Mouse (Mus musculus): ENCODE results near the gene Mpst.

The Mpst gene

GRCm38 (mm10) chr15:78405098-78405497 is 1.1 kb upstream of the Mpst start:
- no peak for DNase-seq

DNA sequence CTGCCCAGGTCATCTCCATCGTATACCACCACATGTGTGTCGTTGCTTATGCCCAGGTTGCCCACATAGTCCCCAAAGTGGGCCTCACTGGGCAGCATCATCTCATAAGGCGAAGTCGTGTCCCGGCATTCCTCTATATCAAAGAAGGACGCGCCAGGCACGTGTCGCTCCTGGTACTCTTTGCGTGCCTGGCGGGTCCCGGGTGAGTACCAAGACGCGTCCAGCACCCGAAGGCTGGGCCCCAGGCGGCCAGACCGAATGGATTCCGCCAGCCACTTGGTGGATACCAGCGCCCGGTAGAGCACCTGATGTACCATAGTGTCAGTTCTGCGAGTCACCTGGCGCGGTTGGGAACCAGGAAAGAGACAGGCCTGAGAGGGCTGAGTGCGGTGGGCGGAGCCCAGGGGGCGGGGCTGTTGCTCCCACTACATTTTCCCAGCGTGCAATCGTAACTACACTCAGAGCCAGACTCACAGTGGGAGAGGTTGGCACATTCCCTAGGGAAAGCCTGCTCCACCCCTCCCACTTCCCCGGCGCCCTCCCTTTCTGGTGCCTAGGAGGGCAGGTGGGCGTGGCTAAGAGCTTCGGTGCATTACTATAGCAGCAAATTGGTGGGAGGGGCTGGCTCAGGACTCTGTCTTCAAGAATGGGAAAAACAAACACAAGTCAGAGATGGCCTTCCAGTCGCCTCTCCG is 552 bp upstream of the Mpst start, which contains the start of gene Tst:
Tst (minus strand) TSS at position 391 of the 695 bp plus-strand sequence.
- peak; percentile 94 to 97 for DNase-seq

DNA sequence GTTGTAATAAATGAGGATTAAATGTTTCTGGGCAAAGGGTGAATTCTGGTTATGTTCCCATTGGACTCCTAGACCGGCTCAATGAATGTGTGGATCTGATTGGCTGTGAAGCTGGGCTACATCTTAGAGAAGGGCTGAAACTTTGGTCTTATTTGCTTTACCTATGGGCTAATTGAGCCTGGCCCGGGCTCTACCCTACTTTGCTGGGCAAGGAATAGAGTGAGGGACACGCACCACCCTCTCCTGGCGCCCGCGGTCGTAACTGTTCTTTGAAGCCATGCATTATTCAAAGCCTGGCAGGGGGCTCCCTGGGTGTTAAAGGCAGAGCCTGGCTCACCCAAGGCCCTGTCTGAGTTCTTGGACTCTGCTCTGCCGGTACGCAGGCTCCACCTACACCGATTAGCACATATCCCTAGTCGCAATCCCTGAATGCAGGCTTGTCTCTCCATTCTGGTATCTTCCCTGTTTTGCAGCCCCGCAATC is 3.4 kb downstream of the Mpst start:
- no peak for DNase-seq

- DNase-seq: no peak
Measured at GRCm38 (mm10) chr15:78413083-78413718, 7.0 kb downstream of the Mpst start.

GRCm38 (mm10) chr15:78413719-78414117 is 7.5 kb downstream of the Mpst start:
- no peak for DNase-seq

DNA sequence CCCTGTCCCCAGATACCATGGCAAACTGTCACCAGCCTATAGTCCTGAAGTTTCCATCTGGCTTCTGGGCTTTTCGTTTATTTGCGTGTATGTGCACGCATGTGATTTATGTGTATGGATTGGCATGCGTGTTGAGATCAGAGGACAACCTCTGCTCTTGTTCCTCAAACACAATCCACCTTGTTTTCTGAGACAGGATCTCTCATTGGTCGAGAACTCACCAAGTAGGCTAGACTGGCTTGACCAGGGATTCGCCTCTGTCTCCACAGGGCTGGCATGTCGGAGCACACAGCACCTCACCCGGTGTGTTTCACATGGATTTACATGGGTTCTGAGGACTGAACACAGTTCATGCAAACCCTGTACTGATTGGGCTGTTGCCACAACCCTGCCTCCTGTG is 7.9 kb downstream of the Mpst start:
- DNase-seq: no peak

- DNase-seq: peak; percentile 59 to 76
Measured at GRCm38 (mm10) chr15:78416937-78417336, 10.7 kb downstream of the Mpst start.

- no peak for DNase-seq
Measured at GRCm38 (mm10) chr15:78420395-78420794, 14.2 kb downstream of the Mpst start.

DNA sequence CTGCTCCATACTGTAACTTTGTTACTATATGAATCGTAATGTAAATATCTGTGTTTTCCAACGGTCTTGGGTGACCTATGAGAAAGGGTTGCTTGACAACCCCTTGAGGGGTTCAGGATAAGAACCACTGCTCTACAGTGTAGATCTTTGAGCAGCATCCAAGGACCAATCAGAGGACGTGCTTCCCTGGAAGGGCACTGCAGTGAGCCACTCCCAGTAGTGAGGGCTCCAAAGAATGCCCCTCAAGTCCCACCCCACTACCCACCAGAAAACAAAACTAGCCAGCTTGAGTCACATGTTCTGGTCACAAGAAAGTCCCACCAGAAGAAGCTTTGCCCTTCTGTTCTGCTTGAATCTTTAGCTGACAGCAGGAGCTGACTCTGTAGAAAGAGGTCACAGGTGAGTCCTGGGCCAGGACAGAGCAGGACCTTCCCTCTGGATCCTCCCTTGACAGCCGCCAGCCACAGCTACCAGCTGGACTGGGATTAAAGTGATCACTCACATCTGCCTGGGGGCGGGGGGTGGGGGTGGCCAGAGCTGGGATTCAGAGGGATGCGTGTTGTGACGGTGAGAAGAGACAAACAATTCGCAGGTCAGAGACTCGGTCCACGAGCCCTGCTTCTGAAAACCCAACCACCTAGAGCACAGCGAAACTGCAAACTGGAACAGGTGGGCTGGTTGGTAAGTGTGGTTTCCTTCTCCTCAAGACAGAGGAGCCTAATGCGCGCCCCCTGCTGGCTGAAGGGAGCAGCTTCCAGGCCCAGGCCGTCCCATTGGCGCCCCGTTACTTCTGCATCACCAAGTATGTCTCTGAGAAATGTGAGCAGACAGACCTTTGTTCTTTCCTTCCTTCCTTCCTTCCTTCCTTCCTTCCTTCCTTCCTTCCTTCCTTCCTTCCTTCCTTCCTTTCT is 16.1 kb downstream of the Mpst start:
- peak; percentile 83 to 88 for DNase-seq

DNA sequence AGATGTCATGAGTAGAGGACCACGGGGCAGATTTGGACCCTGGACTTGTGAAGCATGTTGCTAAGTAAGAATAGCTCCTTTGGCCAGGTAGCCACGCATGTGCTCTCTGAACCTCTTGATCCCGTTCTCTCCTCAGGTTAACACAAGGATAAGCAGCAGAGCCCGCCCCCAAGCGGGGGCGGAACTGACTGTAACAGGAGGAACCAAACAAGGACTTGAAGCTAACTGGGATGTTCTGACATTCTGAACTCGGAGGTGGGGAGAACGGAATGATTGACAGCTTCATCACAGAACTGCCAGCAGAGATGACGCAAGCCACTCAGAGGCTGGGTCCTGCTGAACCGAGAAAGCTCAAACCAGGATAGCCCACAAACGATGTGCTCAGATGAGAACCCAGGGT is 18.3 kb downstream of the Mpst start:
- DNase-seq: peak in 1 of 2 experiments; percentile 57

DNA sequence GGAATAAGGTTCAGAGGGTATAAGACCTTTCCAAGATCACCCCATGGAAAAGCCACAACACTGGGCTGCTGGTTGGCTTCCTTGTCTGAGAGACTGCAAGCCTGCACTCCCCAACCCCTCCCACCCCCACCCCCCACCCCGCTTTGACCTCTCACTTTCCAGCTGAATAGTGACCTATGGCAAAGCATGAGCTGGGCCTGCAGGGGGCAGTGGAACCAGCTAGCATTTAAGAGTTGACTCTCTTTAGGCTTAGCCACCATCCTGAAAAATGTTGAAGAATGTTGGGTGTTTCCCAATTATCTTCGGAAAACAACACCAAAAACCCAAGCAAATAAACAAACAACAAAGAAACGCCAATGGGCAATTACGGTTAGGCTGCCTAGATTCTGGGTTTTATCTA is 19.0 kb downstream of the Mpst start:
- no peak for DNase-seq

DNA sequence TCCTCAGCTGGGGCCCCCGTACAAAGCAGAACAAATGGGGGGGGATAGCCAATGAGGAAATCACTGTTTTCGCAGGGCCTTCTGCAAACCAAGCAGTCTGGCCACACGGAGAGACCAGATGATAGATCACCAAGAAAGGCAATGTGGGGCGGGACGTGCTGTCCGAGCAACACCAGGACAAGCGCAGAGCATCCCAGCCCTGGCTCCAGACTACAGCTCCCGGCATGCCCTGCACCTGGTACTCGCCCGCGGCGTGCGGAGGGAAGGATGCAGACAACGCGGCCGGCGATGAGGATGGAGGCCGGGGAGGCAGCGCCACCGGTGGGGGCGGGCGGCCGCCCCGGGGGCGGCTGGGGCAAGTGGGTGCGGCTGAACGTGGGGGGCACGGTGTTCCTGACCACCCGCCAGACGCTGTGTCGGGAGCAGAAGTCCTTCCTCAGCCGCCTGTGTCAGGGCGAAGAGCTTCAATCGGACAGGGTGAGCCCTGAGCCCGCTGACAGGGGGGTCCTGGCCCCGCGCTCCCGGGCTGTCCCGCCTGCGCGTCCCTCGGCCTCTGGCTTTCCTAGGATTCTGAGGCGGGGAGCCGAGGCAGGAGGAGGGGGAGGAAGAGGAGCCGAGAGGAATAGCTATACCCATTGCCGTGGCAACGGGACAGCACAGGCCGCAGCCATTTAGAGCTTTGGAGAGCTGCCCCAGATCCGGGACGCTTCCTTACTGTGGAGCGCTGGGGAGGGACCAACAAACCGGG is 22.3 kb downstream of the Mpst start, which contains the start of gene Kctd17:
Kctd17 (plus strand) TSS at position 174 of the 748 bp plus-strand sequence.
- DNase-seq: peak; percentile 76 to 85

DNA sequence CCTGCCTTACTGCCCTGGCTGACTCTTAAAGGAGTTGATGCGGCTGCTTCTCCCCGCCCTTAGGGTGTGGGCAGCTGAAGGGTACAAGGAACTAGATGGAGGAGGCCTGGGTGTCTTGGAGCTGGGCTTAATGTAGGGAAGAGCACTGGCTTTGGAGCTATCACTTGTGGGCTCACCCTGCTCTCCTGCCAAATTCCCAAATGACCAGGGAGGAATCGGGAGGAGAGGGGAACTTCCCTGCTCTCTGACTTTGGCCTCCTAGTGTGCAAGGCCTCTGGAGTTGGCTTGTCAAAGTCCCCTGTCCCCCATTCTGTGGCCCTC is 22.9 kb downstream of the Mpst start:
- no peak for DNase-seq

GRCm38 (mm10) chr15:78429871-78430622 is 23.8 kb downstream of the Mpst start:
- no peak for DNase-seq

- no peak for DNase-seq
Measured at GRCm38 (mm10) chr15:78430874-78431273, 24.7 kb downstream of the Mpst start.

GRCm38 (mm10) chr15:78431541-78432121 is 25.4 kb downstream of the Mpst start:
- no peak for DNase-seq

- peak in 1 of 2 experiments; percentile 60 for DNase-seq
Measured at GRCm38 (mm10) chr15:78434896-78435520, 28.8 kb downstream of the Mpst start.

- no peak for DNase-seq
Measured at GRCm38 (mm10) chr15:78435681-78436080, 29.5 kb downstream of the Mpst start.

- peak; percentile 87 to 93 for DNase-seq
Measured at GRCm38 (mm10) chr15:78436380-78437192, 30.4 kb downstream of the Mpst start.
